Mouse (Mus musculus): ENCODE results near the gene Zfand2b.

- TF ChIP-seq GATA1 (IDR thresholded peaks at IDR 0.05; ENCODE audit: borderline replicate concordance, low read length) (no peak), FLI1 (IDR thresholded peaks at IDR 0.05; ENCODE audit: low read length) (no peak)
Observed at GRCm38 (mm10) chr1:75147411-75148135, 20.9 kb upstream of the Zfand2b start.

Measured in megakaryocyte, embryonic 14.5 days (primary cell).